Mouse (Mus musculus) E14TG2a.4 (cell line): Measurements from ENCODE around the gene Rwdd2a.

Experiments used
- CTCF ChIP-seq: conservative IDR thresholded peaks from 2 replicates; pipeline ENCODE4 v1.5.1; 2014; ENCODE audit warnings: low read length
- POU5F1 ChIP-seq: IDR thresholded peaks from 2 replicates; pipeline ENCODE4 v1.6.1; 2014; ENCODE audit warnings: low read length, borderline replicate concordance

DNA sequence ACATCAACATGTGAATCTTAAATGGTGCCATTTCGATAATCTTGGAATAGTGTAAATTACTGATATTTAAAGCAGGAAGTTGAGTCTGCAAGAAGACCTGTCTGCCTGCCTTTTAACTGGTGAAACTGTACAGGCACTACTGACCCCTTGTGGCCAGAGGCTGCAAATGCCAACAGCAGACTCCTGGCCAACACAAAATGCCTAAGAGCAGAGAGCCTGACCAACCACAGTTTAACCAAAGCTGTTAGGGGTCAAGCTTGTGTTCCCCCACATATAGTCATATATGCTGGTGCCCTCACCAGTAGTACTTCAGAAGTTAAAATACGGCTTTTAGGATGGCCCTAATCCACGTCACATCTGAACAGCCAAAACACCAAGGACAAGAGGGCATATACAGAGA, 11.9 kb downstream of the Rwdd2a start:
- TF ChIP-seq CTCF (peak; percentile 85), POU5F1 (no peak)
